Mouse (Mus musculus) forebrain, embryonic 14.5 days (tissue): ENCODE data around the gene Nemf. TPM values are rescaled to one million over a fixed set of nuclear protein-coding genes. Genes with fewer than 3 reads are reported as not detected.

Experiments used
- ATAC-seq: fragments of 200-750 bp; cut with Nextera tagmentation; 2 replicates; pipeline ENCODE4 v1.8.0; 2017; ENCODE audit warnings: mild to moderate bottlenecking, moderate library complexity
- DNase-seq: peaks from one replicate; pipeline ENCODE4 v3.0.0-alpha.2; 2015; ENCODE audit warnings: low spot score
- H3K27ac ChIP-seq: fragments of 300-500 bp; sonication (generic); 2 replicates; pipeline ENCODE4 v1.5.1; 2014; ENCODE audit warnings: low read depth, mild to moderate bottlenecking, control low read depth, low read length, moderate library complexity
- H3K27me3 ChIP-seq: fragments of 300-500 bp; sonication (generic); replicated peaks from 2 replicates; pipeline ENCODE4 v1.6.1; 2014; ENCODE audit warnings: low read length, control low read depth, mixed read lengths; ENCODE audit not compliant: control insufficient read depth, insufficient read depth
- H3K36me3 ChIP-seq: fragments of 300-500 bp; sonication (generic); 2 replicates; pipeline ENCODE4 v1.6.1; 2014; ENCODE audit warnings: low read length, control low read depth; ENCODE audit not compliant: control insufficient read depth, insufficient read depth
- H3K4me1 ChIP-seq: fragments of 300-500 bp; sonication (generic); 2 replicates; pipeline ENCODE4 v1.6.1; 2014; ENCODE audit warnings: antibody characterized with exemption, low read length, control low read depth; ENCODE audit not compliant: control insufficient read depth, insufficient read depth
- H3K4me2 ChIP-seq: fragments of 300-500 bp; sonication (generic); 2 replicates; pipeline ENCODE4 v1.6.1; 2014; ENCODE audit warnings: mild to moderate bottlenecking, control low read depth, low read length
- H3K4me3 ChIP-seq: fragments of 300-500 bp; sonication (generic); 2 replicates; pipeline ENCODE4 v1.5.1; 2014; ENCODE audit warnings: low read depth, low read length, control low read depth
- H3K9ac ChIP-seq: fragments of 300-500 bp; sonication (generic); 2 replicates; pipeline ENCODE4 v1.6.1; 2014; ENCODE audit warnings: mild to moderate bottlenecking, low read length, control low read depth, moderate library complexity
- H3K9me3 ChIP-seq: fragments of 300-500 bp; sonication (generic); replicated peaks from 2 replicates; pipeline ENCODE4 v1.6.1; 2016; ENCODE audit warnings: low read length, control low read depth, mixed read lengths; ENCODE audit not compliant: control insufficient read depth
- WGBS: fragments of 180-500 bp; shearing (Covaris S2); extraction: QIAGEN DNeasy Blood & Tissue Kit; methylation state at CpG from one replicate; pipeline ENCODE4 v1.1.7; 2014; 5-methylcytosine and 5-hydroxymethylcytosine counted together
- polyA plus RNA-seq: library from polyadenylated mRNA; unstranded; fragments of >200 nt; fragmentation: Nextera tagmentation; extraction: Ambion mirVana; gene quantifications from 2 replicates; pipeline ENCODE4 v1.2.1, GENCODE M21; 2014

Gene Nemf
- polyA plus RNA-seq, 1 experiment from 2014 or later, result 67.4 TPM

GRCm38 (mm10) chr12:69295651-69296050, 61.3 kb downstream of the Nemf start:
- no peaks in the 10 kb centered on the region for H3K9me3 ChIP-seq
- no peak for DNase-seq
- ATAC-seq, result no peak
- 0 out of 2 replicates have a peak overlapping the region, but pooled peaks have one; percentile 95 for H3K27ac ChIP-seq
- H3K4me2 ChIP-seq, result peak overlapping the region; percentile 56
- 84% methylated on average over 4 of the region's 4 CpGs for WGBS
- peaks cover 6% of the 10 kb centered on the region for H3K36me3 ChIP-seq
- H3K4me3 ChIP-seq, result 0 out of 2 replicates have a peak overlapping the region, but pooled peaks have one; percentile 99
- peak overlapping the region; percentile 99 for H3K9ac ChIP-seq
- no peaks in the 10 kb centered on the region for H3K27me3 ChIP-seq
- peaks cover 8% of the 10 kb centered on the region for H3K4me1 ChIP-seq

GRCm38 (mm10) chr12:69294936-69295335, 62.0 kb downstream of the Nemf start:
- H3K9ac ChIP-seq, result no peak overlapping the region
- H3K27me3 ChIP-seq, result no peaks in the 10 kb centered on the region
- no peaks in the 10 kb centered on the region for H3K36me3 ChIP-seq
- no peak overlapping the region for H3K27ac ChIP-seq
- peaks cover 8% of the 10 kb centered on the region for H3K4me1 ChIP-seq
- WGBS, result 83% methylated on average over 2 of the region's 2 CpGs
- H3K4me3 ChIP-seq, result no peak overlapping the region
- H3K9me3 ChIP-seq, result no peaks in the 10 kb centered on the region
- DNase-seq (no peak), ATAC-seq (no peak)
- no peak overlapping the region for H3K4me2 ChIP-seq

GRCm38 (mm10) chr12:69293815-69294214, 63.1 kb downstream of the Nemf start:
- peaks cover 5% of the 10 kb centered on the region for H3K4me1 ChIP-seq
- no peaks in the 10 kb centered on the region for H3K9me3 ChIP-seq
- no peak overlapping the region for H3K4me2 ChIP-seq
- 76% methylated on average over 2 of the region's 2 CpGs for WGBS
- DNase-seq (no peak), ATAC-seq (no peak)
- no peak overlapping the region for H3K4me3 ChIP-seq
- H3K27me3 ChIP-seq, result no peaks in the 10 kb centered on the region
- H3K9ac ChIP-seq, result no peak overlapping the region
- H3K36me3 ChIP-seq, result no peaks in the 10 kb centered on the region
- no peak overlapping the region for H3K27ac ChIP-seq

GRCm38 (mm10) chr12:69292401-69292800, 64.6 kb downstream of the Nemf start:
- no peaks in the 10 kb centered on the region for H3K9me3 ChIP-seq
- no peak for ATAC-seq
- H3K4me3 ChIP-seq, result no peak overlapping the region
- no peak overlapping the region for H3K9ac ChIP-seq
- H3K36me3 ChIP-seq, result no peaks in the 10 kb centered on the region
- peaks cover 4% of the 10 kb centered on the region; the same call in 1 of the 2 replicates for H3K4me1 ChIP-seq
- 93% methylated on average over 6 of the region's 6 CpGs for WGBS
- H3K27ac ChIP-seq, result no peak overlapping the region
- no peaks in the 10 kb centered on the region for H3K27me3 ChIP-seq
- H3K4me2 ChIP-seq, result no peak overlapping the region
- DNase-seq, result no peak

GRCm38 (mm10) chr12:69288699-69289098, 68.3 kb downstream of the Nemf start:
- WGBS, result 76% methylated on average over 9 of the region's 9 CpGs
- Histone ChIP-seq H3K9ac (no peak overlapping the region), H3K4me1 (no peaks in the 10 kb centered on the region), H3K27ac (no peak overlapping the region), H3K9me3 (no peaks in the 10 kb centered on the region), H3K36me3 (no peaks in the 10 kb centered on the region), H3K4me2 (no peak overlapping the region), H3K4me3 (no peak overlapping the region), H3K27me3 (no peaks in the 10 kb centered on the region)
- DNase-seq (no peak), ATAC-seq (no peak)

GRCm38 (mm10) chr12:69287535-69287934, 69.4 kb downstream of the Nemf start:
- Histone ChIP-seq H3K9ac (no peak overlapping the region), H3K9me3 (no peaks in the 10 kb centered on the region), H3K4me1 (no peaks in the 10 kb centered on the region), H3K36me3 (no peaks in the 10 kb centered on the region), H3K27me3 (no peaks in the 10 kb centered on the region), H3K27ac (no peak overlapping the region), H3K4me2 (no peak overlapping the region), H3K4me3 (no peak overlapping the region)
- no peak for ATAC-seq
- no peak for DNase-seq
- 89% methylated on average over 8 of the region's 8 CpGs for WGBS

GRCm38 (mm10) chr12:69283146-69283545, 73.8 kb downstream of the Nemf start:
- Histone ChIP-seq H3K9me3 (no peaks in the 10 kb centered on the region), H3K27ac (no peak overlapping the region), H3K27me3 (no peaks in the 10 kb centered on the region), H3K4me3 (no peak overlapping the region), H3K4me2 (no peak overlapping the region), H3K9ac (no peak overlapping the region), H3K4me1 (no peaks in the 10 kb centered on the region), H3K36me3 (no peaks in the 10 kb centered on the region)
- no peak for DNase-seq
- 83% methylated on average over 7 of the region's 7 CpGs for WGBS
- no peak for ATAC-seq

GRCm38 (mm10) chr12:69280915-69281314, 76.0 kb downstream of the Nemf start:
- Histone ChIP-seq H3K4me1 (no peaks in the 10 kb centered on the region), H3K27ac (no peak overlapping the region), H3K9ac (no peak overlapping the region), H3K4me2 (no peak overlapping the region), H3K27me3 (no peaks in the 10 kb centered on the region), H3K9me3 (no peaks in the 10 kb centered on the region), H3K36me3 (no peaks in the 10 kb centered on the region), H3K4me3 (no peak overlapping the region)
- WGBS, result 93% methylated on average over 3 of the region's 3 CpGs
- ATAC-seq, result no peak
- no peak for DNase-seq

GRCm38 (mm10) chr12:69279931-69280469, 77.0 kb downstream of the Nemf start:
- Histone ChIP-seq H3K4me2 (no peak overlapping the region), H3K4me3 (no peak overlapping the region), H3K9me3 (no peaks in the 10 kb centered on the region), H3K27me3 (no peaks in the 10 kb centered on the region), H3K9ac (no peak overlapping the region), H3K36me3 (no peaks in the 10 kb centered on the region), H3K4me1 (no peaks in the 10 kb centered on the region), H3K27ac (no peak overlapping the region)
- no peak for DNase-seq
- 60% methylated on average over 1 of the region's 1 CpGs for WGBS
- ATAC-seq, result no peak
